Mouse (Mus musculus): ENCODE data around the gene H2-T3. TPM values are rescaled to one million over a fixed set of nuclear protein-coding genes. Genes with fewer than 3 reads are reported as not detected.
"Not testable (repeated sequence)": the region's sequence is repeated elsewhere in the genome, so short reads cannot be mapped to it uniquely, and the experiment has no call there.

The H2-T3 gene
- polyA plus RNA-seq, 1 experiment from 2014 or later = not detected

GRCm38 (mm10) chr17:36151200-36151599 is 38.9 kb downstream of the H2-T3 start:
- H3K9ac ChIP-seq; H3K36me3 ChIP-seq; ATAC-seq (ENCODE audit: insufficient number of reproducible peaks, low FRiP score, low TSS enrichment, low read depth); H3K27ac ChIP-seq; H3K9me3 ChIP-seq; H3K4me3 ChIP-seq; H3K4me1 ChIP-seq; H3K4me2 ChIP-seq: not testable (repeated sequence)
- peaks cover 59% of the 10 kb centered on the region for H3K27me3 ChIP-seq
- WGBS = 30% methylated on average over 4 of the region's 4 CpGs

GRCm38 (mm10) chr17:36148468-36148867 is 41.6 kb downstream of the H2-T3 start:
- H3K27ac ChIP-seq; H3K4me2 ChIP-seq; ATAC-seq (ENCODE audit: insufficient number of reproducible peaks, low FRiP score, low TSS enrichment, low read depth); H3K4me3 ChIP-seq; H3K9me3 ChIP-seq; H3K9ac ChIP-seq; H3K36me3 ChIP-seq: not testable (repeated sequence)
- H3K4me1 ChIP-seq = peaks cover 10% of the 10 kb centered on the region
- peaks cover 54% of the 10 kb centered on the region for H3K27me3 ChIP-seq
- 79% methylated on average over 5 of the region's 5 CpGs for WGBS

GRCm38 (mm10) chr17:36146937-36147336 is 43.1 kb downstream of the H2-T3 start:
- peaks cover 53% of the 10 kb centered on the region for H3K27me3 ChIP-seq
- H3K9ac ChIP-seq; H3K27ac ChIP-seq; ATAC-seq (ENCODE audit: insufficient number of reproducible peaks, low FRiP score, low TSS enrichment, low read depth); H3K4me3 ChIP-seq; H3K4me2 ChIP-seq; H3K9me3 ChIP-seq; H3K36me3 ChIP-seq: not testable (repeated sequence)
- H3K4me1 ChIP-seq = peaks cover 10% of the 10 kb centered on the region
- 68% methylated on average over 1 of the region's 1 CpGs for WGBS

GRCm38 (mm10) chr17:36145861-36146156 is 44.3 kb downstream of the H2-T3 start:
- H3K4me2 ChIP-seq = peak overlapping the region; percentile 57
- H3K4me3 ChIP-seq = peak overlapping the region; percentile 39
- H3K27ac ChIP-seq; H3K36me3 ChIP-seq; H3K9ac ChIP-seq; ATAC-seq (ENCODE audit: insufficient number of reproducible peaks, low FRiP score, low TSS enrichment, low read depth); H3K9me3 ChIP-seq: not testable (repeated sequence)
- 3% methylated on average over 13 of the region's 13 CpGs for WGBS
- H3K4me1 ChIP-seq = peaks cover 10% of the 10 kb centered on the region
- H3K27me3 ChIP-seq = peaks cover 56% of the 10 kb centered on the region

- 0 out of 2 replicates have a peak, but pooled peaks have one; percentile 14 for ATAC-seq (ENCODE audit: insufficient number of reproducible peaks, low FRiP score, low TSS enrichment, low read depth)
- WGBS = 1% methylated on average over 78 of the region's 78 CpGs
- Histone ChIP-seq H3K4me1 (peaks cover 10% of the 10 kb centered on the region), H3K27ac (no peak overlapping the region), H3K4me3 (peak overlapping the region; percentile 39), H3K36me3 (no peaks in the 10 kb centered on the region), H3K27me3 (peaks cover 56% of the 10 kb centered on the region), H3K9me3 (no peaks in the 10 kb centered on the region), H3K4me2 (peak overlapping the region; percentile 57), H3K9ac (no peak overlapping the region)
Measured at GRCm38 (mm10) chr17:36145111-36145860, 44.8 kb downstream of the H2-T3 start.

- not testable (repeated sequence) for H3K9me3 ChIP-seq; ATAC-seq (ENCODE audit: insufficient number of reproducible peaks, low FRiP score, low TSS enrichment, low read depth); H3K27ac ChIP-seq; H3K4me3 ChIP-seq; H3K9ac ChIP-seq; H3K4me2 ChIP-seq; H3K36me3 ChIP-seq; H3K4me1 ChIP-seq
- 63% methylated on average over 1 of the region's 1 CpGs for WGBS
- H3K27me3 ChIP-seq = peaks cover 30% of the 10 kb centered on the region
Measured at GRCm38 (mm10) chr17:36136299-36136848, 53.7 kb downstream of the H2-T3 start.

Other genes starting within 250 kb of the H2-T3 start
- 84.7 and 84.9 TPM in 2 replicates for gene Abcf1, start 220.5 kb downstream of the H2-T3 start, polyA plus RNA-seq (2015; fragmentation: Nextera tagmentation; extraction: Ambion mirVana)
- gene Gnl1, start 210.4 kb downstream of the H2-T3 start, polyA plus RNA-seq (2015; fragmentation: Nextera tagmentation; extraction: Ambion mirVana) = 53.7 and 60.0 TPM in 2 replicates
- gene Prr3, start 210.1 kb downstream of the H2-T3 start, polyA plus RNA-seq (2015; fragmentation: Nextera tagmentation; extraction: Ambion mirVana) = 33.8 and 36.0 TPM in 2 replicates
- 2.8 and 2.9 TPM in 2 replicates for gene H2-T24, start 169.7 kb downstream of the H2-T3 start, polyA plus RNA-seq (2015; fragmentation: Nextera tagmentation; extraction: Ambion mirVana)
- 19.2 and 20.4 TPM in 2 replicates for gene H2-T23, start 157.4 kb downstream of the H2-T3 start, polyA plus RNA-seq (2015; fragmentation: Nextera tagmentation; extraction: Ambion mirVana)
- gene H2-T22, start 147.5 kb downstream of the H2-T3 start, polyA plus RNA-seq (2015; fragmentation: Nextera tagmentation; extraction: Ambion mirVana) = 29.0 and 32.3 TPM in 2 replicates
- gene Gm6034, start 147.3 kb downstream of the H2-T3 start, polyA plus RNA-seq (2015; fragmentation: Nextera tagmentation; extraction: Ambion mirVana) = not detected in 2 replicates
- gene Gm11127, start 131.9 kb downstream of the H2-T3 start, polyA plus RNA-seq (2015; fragmentation: Nextera tagmentation; extraction: Ambion mirVana) = not detected in 2 replicates
- not detected in 2 replicates for gene Gm19684, start 68.6 kb downstream of the H2-T3 start, polyA plus RNA-seq (2015; fragmentation: Nextera tagmentation; extraction: Ambion mirVana)
- gene Gm7030, start 60.9 kb downstream of the H2-T3 start, polyA plus RNA-seq (2015; fragmentation: Nextera tagmentation; extraction: Ambion mirVana) = not detected in 2 replicates
- not detected in 2 replicates for gene Gm8909, start 21.8 kb downstream of the H2-T3 start, polyA plus RNA-seq (2015; fragmentation: Nextera tagmentation; extraction: Ambion mirVana)
- gene Rpp21, start 67.8 kb upstream of the H2-T3 start, polyA plus RNA-seq (2015; fragmentation: Nextera tagmentation; extraction: Ambion mirVana) = 89.3 and 104 TPM in 2 replicates
- 16.7 and 17.5 TPM in 2 replicates for gene Trim39, start 82.0 kb upstream of the H2-T3 start, polyA plus RNA-seq (2015; fragmentation: Nextera tagmentation; extraction: Ambion mirVana)
- not detected in 2 replicates for gene H2-M10.2, start 96.2 kb upstream of the H2-T3 start, polyA plus RNA-seq (2015; fragmentation: Nextera tagmentation; extraction: Ambion mirVana)
- not detected in 2 replicates for gene H2-M10.1, start 135.9 kb upstream of the H2-T3 start, polyA plus RNA-seq (2015; fragmentation: Nextera tagmentation; extraction: Ambion mirVana)
- not detected in 2 replicates for gene H2-M10.3, start 178.1 kb upstream of the H2-T3 start, polyA plus RNA-seq (2015; fragmentation: Nextera tagmentation; extraction: Ambion mirVana)

All from limb, embryonic 15.5 days (tissue).